Mouse (Mus musculus): ENCODE measurements around the gene Susd1.

Gene Susd1

GRCm38 (mm10) chr4:59435951-59436350 is 2.5 kb downstream of the Susd1 start:
- no peak for DNase-seq (ENCODE audit: extremely low read depth, low read depth, low spot score)

DNA sequence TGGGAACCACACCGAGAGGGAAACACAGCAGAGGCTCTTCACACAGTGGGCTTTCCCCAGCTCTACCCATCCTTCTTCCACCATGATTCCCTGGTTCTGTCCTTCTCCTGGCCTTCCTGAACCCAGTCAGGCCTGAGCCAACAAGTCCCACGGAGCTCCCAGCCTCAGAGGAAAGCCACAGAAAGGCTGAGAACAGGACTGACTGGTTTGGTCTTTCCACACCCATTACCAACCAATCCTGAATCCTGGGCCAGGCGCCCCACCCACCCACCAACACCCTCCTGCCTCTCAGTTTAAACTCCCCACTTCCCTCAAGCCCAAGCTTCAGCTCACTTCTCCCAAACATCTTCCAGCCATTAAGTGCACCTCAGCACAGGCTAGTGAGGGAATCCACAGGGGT is 4.4 kb downstream of the Susd1 start:
- DNase-seq (ENCODE audit: extremely low read depth, low read depth, low spot score) = no peak

GRCm38 (mm10) chr4:59429128-59429527 is 9.3 kb downstream of the Susd1 start:
- no peak for DNase-seq (ENCODE audit: extremely low read depth, low read depth, low spot score)

- no peak for DNase-seq (ENCODE audit: extremely low read depth, low read depth, low spot score)
Measured at GRCm38 (mm10) chr4:59426429-59426828, 12.0 kb downstream of the Susd1 start.

GRCm38 (mm10) chr4:59422808-59423207 is 15.6 kb downstream of the Susd1 start:
- DNase-seq (ENCODE audit: extremely low read depth, low read depth, low spot score) = no peak

GRCm38 (mm10) chr4:59422025-59422783 is 16.2 kb downstream of the Susd1 start:
- DNase-seq (ENCODE audit: extremely low read depth, low read depth, low spot score) = no peak

DNA sequence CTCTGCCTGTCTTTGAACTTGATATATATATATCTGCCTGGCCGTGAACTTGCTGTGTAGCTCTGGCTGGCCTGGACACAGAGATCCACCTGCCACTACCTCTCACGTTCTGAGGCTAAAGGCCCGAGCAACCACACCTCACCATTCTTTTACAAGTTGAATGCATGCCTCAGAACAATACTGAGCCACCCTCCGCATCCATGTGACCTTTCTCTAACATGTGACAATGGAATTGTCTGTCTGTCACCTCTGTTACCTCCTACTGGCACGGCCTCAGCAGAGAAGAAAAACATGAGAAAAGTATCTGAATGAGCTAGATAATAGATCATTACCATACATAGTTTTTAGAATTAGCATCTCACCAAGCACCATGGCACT is 17.1 kb downstream of the Susd1 start:
- no peak for DNase-seq (ENCODE audit: extremely low read depth, low read depth, low spot score)

GRCm38 (mm10) chr4:59420695-59421368 is 17.6 kb downstream of the Susd1 start:
- no peak for DNase-seq (ENCODE audit: extremely low read depth, low read depth, low spot score)

DNA sequence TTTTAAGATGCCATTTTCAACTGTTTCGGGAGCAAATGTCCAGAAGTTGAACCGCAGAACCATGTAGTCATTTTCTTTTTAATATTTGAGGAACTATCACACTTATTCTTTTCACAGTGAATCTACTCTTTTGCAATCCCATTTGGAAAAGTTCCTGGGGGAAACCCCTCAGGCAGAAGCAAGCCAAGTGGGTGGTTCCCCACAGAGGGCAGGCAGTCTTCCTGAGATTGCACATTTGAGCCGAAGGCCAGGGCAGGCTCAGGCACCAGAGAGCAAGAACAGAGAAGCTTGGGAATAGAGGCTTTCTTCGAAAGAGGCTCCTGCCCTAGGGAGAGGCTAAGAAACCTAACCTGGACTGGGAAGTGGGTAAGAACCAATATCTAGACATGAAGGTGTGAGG is 19.2 kb downstream of the Susd1 start:
- DNase-seq (ENCODE audit: extremely low read depth, low read depth, low spot score) = no peak

- no peak for DNase-seq (ENCODE audit: extremely low read depth, low read depth, low spot score)
Measured at GRCm38 (mm10) chr4:59413428-59413827, 25.0 kb downstream of the Susd1 start.

DNA sequence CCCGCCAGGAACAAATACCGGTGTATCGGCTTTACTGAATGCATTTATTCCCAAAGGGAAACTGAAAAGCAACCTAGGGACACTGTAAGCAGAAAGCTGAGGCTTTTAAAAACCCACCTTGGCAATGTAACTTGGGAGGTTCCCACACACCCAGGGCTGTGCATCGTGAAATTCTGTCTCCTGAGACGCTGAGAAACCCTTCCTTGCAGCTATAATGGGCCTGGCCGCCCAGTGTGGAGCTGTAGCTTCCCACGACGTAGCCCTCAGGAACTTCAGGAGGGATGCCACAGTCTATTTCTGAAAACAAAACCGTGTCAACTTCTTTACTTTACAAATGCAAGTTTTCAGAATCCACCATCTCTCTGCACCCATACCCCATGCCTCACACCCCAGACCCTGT is 27.3 kb downstream of the Susd1 start:
- DNase-seq (ENCODE audit: extremely low read depth, low read depth, low spot score) = no peak

DNA sequence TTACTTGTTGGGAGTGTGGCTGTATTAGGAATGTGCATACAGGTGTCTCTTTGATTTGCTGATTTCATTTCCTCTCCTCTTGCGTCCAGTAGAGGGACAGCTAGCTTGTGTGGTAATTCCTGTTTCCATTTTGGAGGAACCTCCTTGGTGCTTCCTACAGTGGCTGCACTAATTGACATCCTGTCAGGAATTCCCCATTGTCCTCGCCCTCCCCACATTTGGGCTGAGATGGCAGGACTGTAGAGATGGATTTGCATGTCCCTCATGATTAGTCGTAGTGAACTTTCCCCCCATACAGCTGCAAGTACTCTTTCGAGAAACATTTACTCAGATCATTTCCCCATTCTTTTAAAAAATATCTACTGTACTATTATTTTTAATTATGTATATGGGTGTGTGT is 30.7 kb downstream of the Susd1 start:
- DNase-seq (ENCODE audit: extremely low read depth, low read depth, low spot score) = no peak

DNA sequence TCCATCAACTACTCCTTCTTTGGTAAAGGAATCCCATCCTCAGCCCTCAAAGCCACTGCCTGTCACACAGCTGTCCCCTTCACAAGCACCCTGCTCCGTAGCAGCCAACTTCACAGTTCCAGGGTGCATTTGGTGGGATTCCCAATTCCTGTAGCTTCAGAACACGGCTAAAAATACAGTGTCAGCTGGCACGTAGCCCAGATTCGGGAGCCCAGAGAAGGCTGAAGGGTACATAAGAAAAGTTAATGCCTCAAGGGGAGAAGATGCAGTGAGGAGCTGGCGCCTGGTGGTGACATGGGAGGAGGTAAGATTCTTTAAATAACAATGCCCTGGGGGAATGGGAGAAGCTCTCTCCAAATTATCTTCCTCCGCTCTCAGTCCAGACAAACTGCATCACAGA is 34.1 kb downstream of the Susd1 start:
- no peak for DNase-seq (ENCODE audit: extremely low read depth, low read depth, low spot score)

- no peak for DNase-seq (ENCODE audit: extremely low read depth, low read depth, low spot score)
Measured at GRCm38 (mm10) chr4:59400931-59401330, 37.5 kb downstream of the Susd1 start.

- peak; percentile 25 for DNase-seq (ENCODE audit: extremely low read depth, low read depth, low spot score)
Measured at GRCm38 (mm10) chr4:59399343-59399742, 39.1 kb downstream of the Susd1 start.

DNA sequence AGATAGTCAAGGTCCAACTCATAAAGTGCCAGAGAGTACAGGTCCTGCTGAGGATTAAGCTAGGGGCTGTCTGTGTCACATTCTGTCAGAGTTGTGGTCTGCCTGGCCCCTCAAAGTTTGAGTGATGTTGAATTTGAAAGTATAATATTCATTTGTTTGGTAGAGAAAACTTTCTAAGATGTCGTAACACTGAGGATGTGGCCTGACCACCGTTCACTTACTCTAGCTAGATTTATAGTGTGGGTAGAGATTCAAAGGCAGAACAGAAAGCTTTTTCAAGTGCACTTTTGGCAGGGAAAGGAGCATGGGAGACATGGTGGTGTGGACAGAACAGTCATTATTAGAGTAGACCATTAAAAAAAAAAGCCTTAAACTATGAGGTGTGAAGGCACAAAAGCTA is 42.9 kb downstream of the Susd1 start:
- no peak for DNase-seq (ENCODE audit: extremely low read depth, low read depth, low spot score)

GRCm38 (mm10) chr4:59394155-59394554 is 44.3 kb downstream of the Susd1 start:
- no peak for DNase-seq (ENCODE audit: extremely low read depth, low read depth, low spot score)

DNA sequence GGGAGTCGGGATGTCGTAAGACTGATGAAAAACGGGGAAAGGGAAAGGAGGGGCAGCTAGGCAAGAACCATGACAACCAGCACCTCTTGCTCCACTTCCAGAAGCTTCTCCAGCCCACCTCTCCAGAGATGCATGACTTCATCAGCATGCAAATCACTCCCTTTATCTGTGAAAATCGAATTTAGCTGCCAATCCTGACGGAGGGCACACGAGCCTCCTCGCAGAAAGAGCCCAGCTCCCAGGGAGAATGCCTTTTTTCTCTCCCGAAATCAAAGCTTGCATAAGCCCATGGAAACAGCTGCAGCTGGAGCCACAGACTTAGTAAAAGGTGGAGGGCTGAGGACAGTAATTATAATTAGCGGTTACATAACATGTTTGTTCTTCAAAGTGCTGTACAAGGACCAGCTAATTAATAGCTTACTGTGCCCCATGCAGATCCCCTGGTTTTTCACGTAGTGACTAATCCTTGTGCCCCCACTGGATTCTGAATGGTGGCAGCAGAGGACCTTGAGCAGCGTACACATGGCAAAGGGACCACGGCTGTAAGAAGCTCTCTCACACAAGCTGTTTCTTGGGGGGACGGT is 49.9 kb downstream of the Susd1 start:
- DNase-seq (ENCODE audit: extremely low read depth, low read depth, low spot score) = no peak

- no peak for DNase-seq (ENCODE audit: extremely low read depth, low read depth, low spot score)
Measured at GRCm38 (mm10) chr4:59387387-59388210, 50.8 kb downstream of the Susd1 start.

GRCm38 (mm10) chr4:59385254-59385895 is 53.1 kb downstream of the Susd1 start:
- no peak for DNase-seq (ENCODE audit: extremely low read depth, low read depth, low spot score)

DNA sequence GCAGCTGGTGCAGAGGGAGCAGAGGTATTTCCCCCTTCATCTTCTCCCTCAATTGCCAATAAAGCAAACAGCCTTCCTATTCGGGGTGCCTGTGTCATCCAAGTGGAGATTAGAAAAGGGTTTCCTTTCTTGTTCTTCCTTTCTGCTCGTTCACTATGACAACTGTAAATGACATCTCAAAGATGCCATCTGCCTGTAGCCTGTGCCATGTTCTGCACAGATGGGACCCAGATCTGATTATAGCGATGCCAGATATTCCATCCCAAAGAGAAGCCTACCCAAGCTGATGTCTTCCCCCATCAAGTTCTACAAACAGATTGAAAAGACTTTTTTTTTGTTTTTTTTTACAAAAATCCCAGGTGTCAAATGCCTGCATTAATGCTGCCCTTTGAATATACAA is 54.6 kb downstream of the Susd1 start:
- no peak for DNase-seq (ENCODE audit: extremely low read depth, low read depth, low spot score)
